Comparison of ENCODE assay signal across 16 mouse cellular contexts in genomic region chr2:154682712-154683111, GRCm38 (mm10). TPM values are rescaled to one million over a fixed set of nuclear protein-coding genes. Genes with fewer than 3 reads are reported as not detected.
DNase-seq lines count a peak whose midpoint lies in the region; ATAC-seq and TF ChIP-seq lines count a peak whose summit lies in the region.
"Had no signal": no experiment of that assay in that cellular context is flagged by ENCODE, and none has a peak within 500 bp of the region (broad histone marks: within the 10 kb centered on the region; RNA-seq: fewer than 3 reads in every experiment).

No protein-coding gene starts in this region.

- H3K4me2 ChIP-seq in hindbrain, embryonic 12.5 days (replicated peaks): no peak overlapping the region
- H3K4me2 ChIP-seq in embryonic facial prominence, embryonic 15.5 days (replicated peaks): no peak overlapping the region
- H3K4me2 ChIP-seq in hindbrain, embryonic 16.5 days (ENCODE audit: low read length): no peak overlapping the region
- H3K4me2 ChIP-seq: liver, embryonic 12.5 days had no signal

- H3K27me3 ChIP-seq in hindbrain, embryonic 12.5 days: no peaks in the 10 kb centered on the region
- no peaks in the 10 kb centered on the region for H3K27me3 ChIP-seq in hindbrain, embryonic 10.5 days (ENCODE audit: insufficient read depth, poor library complexity, severe bottlenecking)
- no peaks in the 10 kb centered on the region for H3K27me3 ChIP-seq in embryonic facial prominence, embryonic 15.5 days
- no peaks in the 10 kb centered on the region for H3K27me3 ChIP-seq in hindbrain, embryonic 16.5 days (replicated peaks; ENCODE audit: control insufficient read depth, insufficient read depth, low read length)
- H3K27me3 ChIP-seq in thymus, adult 2 months (ENCODE audit: control insufficient read depth, insufficient read depth, low read length): no peaks in the 10 kb centered on the region
- H3K27me3 ChIP-seq: CH12.LX; liver, embryonic 12.5 days had no signal

- no peak for TF ChIP-seq CTCF in thymus, adult 2 months (IDR thresholded peaks at IDR 0.05; ENCODE audit: borderline replicate concordance, control insufficient read depth, extremely low read depth, insufficient read depth, low read length, poor library complexity)

- 56% methylated on average over 1 of the region's 1 CpGs for WGBS in hindbrain, embryonic 12.5 days
- 63% methylated on average over 1 of the region's 1 CpGs for WGBS in hindbrain, embryonic 10.5 days
- WGBS in embryonic facial prominence, embryonic 15.5 days: 22% methylated on average over 1 of the region's 1 CpGs
- WGBS in hindbrain, embryonic 16.5 days: 26% methylated on average over 1 of the region's 1 CpGs
- 94% methylated on average over 1 of the region's 1 CpGs for WGBS in thymus, adult 2 months

- peaks cover 20% of the 10 kb centered on the region for H3K4me1 ChIP-seq in hindbrain, embryonic 12.5 days
- peaks cover 37% of the 10 kb centered on the region for H3K4me1 ChIP-seq in hindbrain, embryonic 10.5 days (replicated peaks)
- peaks cover 33% of the 10 kb centered on the region for H3K4me1 ChIP-seq in embryonic facial prominence, embryonic 15.5 days
- H3K4me1 ChIP-seq in hindbrain, embryonic 16.5 days (ENCODE audit: control insufficient read depth, insufficient read depth, low read depth, low read length): peaks cover 30% of the 10 kb centered on the region
- H3K4me1 ChIP-seq in thymus, adult 2 months (replicated peaks; ENCODE audit: control insufficient read depth, insufficient read depth, low read length): no peaks in the 10 kb centered on the region

- peak overlapping the region; percentile 1; the same call in 1 of the 2 replicates for H3K27ac ChIP-seq in hindbrain, embryonic 12.5 days
- H3K27ac ChIP-seq in hindbrain, embryonic 10.5 days: no peak overlapping the region
- H3K27ac ChIP-seq in embryonic facial prominence, embryonic 15.5 days (replicated peaks): peak overlapping the region; percentile 25; the same call in 1 of the 2 replicates
- peak overlapping the region; percentile 30; the same call in 1 of the 2 replicates for H3K27ac ChIP-seq in hindbrain, embryonic 16.5 days (ENCODE audit: low read depth, low read length)
- no peak overlapping the region for H3K27ac ChIP-seq in thymus, adult 2 months (ENCODE audit: control insufficient read depth, insufficient read depth, low read length)
- H3K27ac ChIP-seq: heart, adult 2 months; limb, embryonic 10.5 days; liver, embryonic 12.5 days had no signal

- DNase-seq in cerebellum, adult 11-12 months: peak; percentile 53
- DNase-seq in cerebellum, postnatal 14 days: no peak
- DNase-seq in hindbrain, embryonic 10.5 days (ENCODE audit: low spot score): no peak
- DNase-seq in thymus, adult 2 months: no peak
- DNase-seq: adrenal gland, postnatal 36 days; heart, adult 2 months; kidney, postnatal 14 days; layer of hippocampus, postnatal 36 days had no signal

- ATAC-seq in hindbrain, embryonic 12.5 days (ENCODE audit: low FRiP score): no peak
- ATAC-seq in embryonic facial prominence, embryonic 15.5 days (ENCODE audit: insufficient number of reproducible peaks, low FRiP score, low TSS enrichment, low read depth): no peak
- ATAC-seq in hindbrain, embryonic 16.5 days: 0 out of 2 replicates have a peak, but pooled peaks have one; percentile 13
- no peak for ATAC-seq in monocyte, adult 5-6 weeks (replicated peaks; ENCODE audit: insufficient number of reproducible peaks, low FRiP score, low TSS enrichment, poor library complexity, severe bottlenecking)
- ATAC-seq: intestine, postnatal 0 days; liver, embryonic 12.5 days had no signal

- H3K9me3 ChIP-seq in hindbrain, embryonic 12.5 days (replicated peaks): no peaks in the 10 kb centered on the region
- no peaks in the 10 kb centered on the region for H3K9me3 ChIP-seq in hindbrain, embryonic 10.5 days
- no peaks in the 10 kb centered on the region for H3K9me3 ChIP-seq in embryonic facial prominence, embryonic 15.5 days (replicated peaks)
- H3K9me3 ChIP-seq in hindbrain, embryonic 16.5 days (ENCODE audit: control insufficient read depth, low read length): no peaks in the 10 kb centered on the region
- H3K9me3 ChIP-seq: limb, embryonic 10.5 days; liver, embryonic 12.5 days had no signal

- TF ChIP-seq POLR2A in thymus, adult 2 months (IDR thresholded peaks at IDR 0.05; ENCODE audit: control insufficient read depth, extremely low read depth, insufficient read depth, low read length, poor library complexity): no peak

- H3K36me3 ChIP-seq in hindbrain, embryonic 12.5 days: 0 out of 2 replicates have a peak, but pooled peaks cover 2% of the 10 kb centered on the region
- peaks cover 19% of the 10 kb centered on the region; the same call in 1 of the 2 replicates for H3K36me3 ChIP-seq in hindbrain, embryonic 10.5 days
- no peaks in the 10 kb centered on the region for H3K36me3 ChIP-seq in embryonic facial prominence, embryonic 15.5 days
- no peaks in the 10 kb centered on the region for H3K36me3 ChIP-seq in hindbrain, embryonic 16.5 days (ENCODE audit: control insufficient read depth, insufficient read depth, low read length)
- H3K36me3 ChIP-seq in thymus, adult 2 months (ENCODE audit: control insufficient read depth, insufficient read depth, low read length): no peaks in the 10 kb centered on the region; the same call in 1 of the 2 replicates

- H3K4me3 ChIP-seq in hindbrain, embryonic 12.5 days: no peak overlapping the region
- no peak overlapping the region for H3K4me3 ChIP-seq in hindbrain, embryonic 10.5 days
- no peak overlapping the region for H3K4me3 ChIP-seq in embryonic facial prominence, embryonic 15.5 days (replicated peaks)
- H3K4me3 ChIP-seq in hindbrain, embryonic 16.5 days (ENCODE audit: low read length): no peak overlapping the region
- H3K4me3 ChIP-seq in thymus, adult 2 months (ENCODE audit: control insufficient read depth, insufficient read depth, low read length): no peak overlapping the region
- H3K4me3 ChIP-seq: heart, adult 2 months; limb, embryonic 10.5 days; liver, embryonic 12.5 days had no signal

- H3K9ac ChIP-seq in hindbrain, embryonic 12.5 days: no peak overlapping the region
- H3K9ac ChIP-seq in embryonic facial prominence, embryonic 15.5 days: no peak overlapping the region
- no peak overlapping the region for H3K9ac ChIP-seq in hindbrain, embryonic 16.5 days (ENCODE audit: low read depth, low read length)
- H3K9ac ChIP-seq: liver, embryonic 12.5 days had no signal

RNA-seq across cellular contexts. Expression of gene Chmp4b, which starts 31.2 kb away (rescaled TPM):
- polyA plus RNA-seq in hindbrain, embryonic 12.5 days (2016; fragmentation: Nextera tagmentation; extraction: Ambion mirVana): 26.6 and 28.4 TPM in 2 replicates
- polyA plus RNA-seq in hindbrain, embryonic 10.5 days (2016; fragmentation: Nextera tagmentation; extraction: Ambion mirVana): 13.3 and 18.1 TPM in 2 replicates
- 38.1 and 47.7 TPM in 2 replicates for polyA plus RNA-seq in embryonic facial prominence, embryonic 15.5 days (2015; fragmentation: Nextera tagmentation; extraction: Ambion mirVana)
- 23.0 and 32.2 TPM in 2 replicates for polyA plus RNA-seq in hindbrain, embryonic 16.5 days (2015; fragmentation: Nextera tagmentation; extraction: Ambion mirVana)
- total RNA-seq in monocyte, adult 5-6 weeks (2017): 201 to 228 TPM (median 225 TPM) in 3 replicates
- 81.3 and 83.8 TPM in 2 replicates for polyA plus RNA-seq in thymus, adult 2 months (2012; rRNA removed)

Comparison
In these comparisons a context has a peak if more than half of its experiments do, and no peak if none do; other contexts are left out.
1. H3K27ac ChIP-seq: peak in hindbrain, embryonic 12.5 days (single experiment), embryonic facial prominence, embryonic 15.5 days (single experiment) and hindbrain, embryonic 16.5 days (single experiment); none in hindbrain, embryonic 10.5 days (single experiment) and thymus, adult 2 months (single experiment).